Mouse (Mus musculus): Measurements from ENCODE around the gene Dusp1.

The Dusp1 gene

GRCm38 (mm10) chr17:26561290-26561640 lies 663 bp downstream of the Dusp1 start, which contains the start of gene Ergic1:
Gene Ergic1, plus strand, starts transcription at chr17:26561489.
- peak; percentile 32 for DNase-seq (ENCODE audit: extremely low read depth, low read depth)

- peak; percentile 49 for DNase-seq (ENCODE audit: extremely low read depth, low read depth)
Measured at GRCm38 (mm10) chr17:26560526-26561289, 1.2 kb downstream of the Dusp1 start.

- no peak for DNase-seq (ENCODE audit: extremely low read depth, low read depth)
Measured at GRCm38 (mm10) chr17:26553033-26553432, 8.9 kb downstream of the Dusp1 start.

GRCm38 (mm10) chr17:26551104-26551503 lies 10.8 kb downstream of the Dusp1 start:
- no peak for DNase-seq (ENCODE audit: extremely low read depth, low read depth)

DNA sequence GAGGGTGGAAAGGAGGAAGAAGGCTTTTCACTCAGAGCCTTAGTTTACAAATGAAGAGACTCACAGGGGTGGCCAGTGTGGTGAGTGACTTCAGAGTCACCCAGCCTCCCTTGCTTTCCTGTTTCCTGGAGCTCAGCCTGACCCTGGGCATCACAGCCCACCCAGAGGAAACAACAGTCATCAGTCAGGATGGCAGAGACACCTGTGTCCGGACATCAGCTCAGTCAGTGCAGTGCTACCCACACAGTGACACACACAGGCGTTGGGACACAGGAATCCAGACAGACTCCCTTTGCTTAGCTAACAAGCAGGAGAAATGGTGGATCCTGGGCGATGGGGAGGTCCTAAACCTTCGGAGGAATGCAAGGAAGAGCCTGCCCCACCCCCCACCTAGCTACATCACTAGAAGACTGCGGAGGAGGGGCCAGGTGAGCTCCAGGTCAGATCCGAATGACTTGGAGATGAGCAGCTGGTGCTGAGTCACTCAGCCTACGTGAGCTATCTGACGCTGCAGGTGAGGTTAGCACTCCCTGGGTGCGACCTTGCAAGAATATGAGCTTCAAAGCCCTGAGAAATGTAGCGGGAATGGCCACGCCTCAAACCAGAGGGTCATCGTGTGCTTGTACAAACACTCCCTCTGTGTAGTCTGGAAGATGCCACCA lies 12.6 kb downstream of the Dusp1 start:
- DNase-seq (ENCODE audit: extremely low read depth, low read depth), result no peak

DNA sequence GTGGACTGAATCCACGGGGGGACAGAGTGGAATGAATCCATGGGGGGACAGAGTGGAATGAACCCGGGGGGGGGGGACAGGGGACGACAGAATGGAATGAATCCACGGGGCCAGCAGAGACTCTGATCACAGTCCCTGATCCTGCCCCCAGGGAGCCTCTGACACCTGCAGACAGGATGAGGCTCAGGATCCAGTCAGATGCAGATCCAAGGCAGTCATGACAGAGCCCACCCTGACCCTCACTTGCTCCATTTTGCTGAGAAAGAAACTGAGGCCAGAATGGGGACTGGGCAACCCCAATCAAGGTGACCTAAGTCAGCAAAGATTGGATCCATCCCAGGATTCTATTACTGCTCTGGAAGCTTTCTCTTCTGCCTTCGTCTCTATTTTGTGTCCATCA lies 13.4 kb downstream of the Dusp1 start:
- DNase-seq (ENCODE audit: extremely low read depth, low read depth), result no peak

DNA sequence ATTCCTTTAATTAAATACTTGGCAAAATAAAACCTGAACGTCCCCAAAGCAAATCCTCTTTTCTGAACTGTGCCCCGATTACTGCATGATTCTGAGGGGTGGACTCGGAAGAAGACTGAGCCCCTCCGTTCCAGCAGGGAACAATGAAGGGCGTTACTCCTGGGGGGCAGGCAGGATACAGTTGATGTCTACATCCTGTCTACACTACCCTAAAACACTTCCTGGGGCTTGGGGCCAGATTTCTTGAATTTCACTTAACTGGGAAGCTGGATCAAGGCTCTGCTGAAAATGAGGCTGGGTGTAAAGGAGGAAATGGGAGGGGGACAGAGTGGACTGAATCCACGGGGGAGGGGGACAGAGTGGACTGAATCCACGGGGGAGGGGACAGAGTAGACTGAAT lies 14.2 kb downstream of the Dusp1 start:
- DNase-seq (ENCODE audit: extremely low read depth, low read depth), result no peak

- DNase-seq (ENCODE audit: extremely low read depth, low read depth), result no peak
Measured at GRCm38 (mm10) chr17:26544319-26544963, 17.5 kb downstream of the Dusp1 start.

DNA sequence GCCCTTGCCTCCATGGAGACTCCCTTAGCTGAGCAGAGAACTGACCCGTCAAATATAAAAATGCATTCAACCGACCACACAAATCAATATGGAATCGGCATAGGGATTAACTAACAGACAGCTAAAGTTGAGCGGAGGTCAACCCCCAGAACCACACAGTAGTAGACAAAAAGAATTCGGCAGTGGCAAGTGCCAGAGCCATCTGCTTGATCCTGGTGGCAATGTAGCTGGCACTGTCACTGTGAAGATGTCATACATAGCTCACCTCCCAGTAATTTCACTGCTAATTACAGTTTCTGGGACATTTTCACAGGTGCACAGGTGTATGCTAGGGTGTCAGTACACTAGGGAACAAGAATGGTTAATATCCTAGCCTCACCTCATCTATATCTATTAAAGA lies 21.8 kb downstream of the Dusp1 start:
- no peak for DNase-seq (ENCODE audit: extremely low read depth, low read depth)

DNA sequence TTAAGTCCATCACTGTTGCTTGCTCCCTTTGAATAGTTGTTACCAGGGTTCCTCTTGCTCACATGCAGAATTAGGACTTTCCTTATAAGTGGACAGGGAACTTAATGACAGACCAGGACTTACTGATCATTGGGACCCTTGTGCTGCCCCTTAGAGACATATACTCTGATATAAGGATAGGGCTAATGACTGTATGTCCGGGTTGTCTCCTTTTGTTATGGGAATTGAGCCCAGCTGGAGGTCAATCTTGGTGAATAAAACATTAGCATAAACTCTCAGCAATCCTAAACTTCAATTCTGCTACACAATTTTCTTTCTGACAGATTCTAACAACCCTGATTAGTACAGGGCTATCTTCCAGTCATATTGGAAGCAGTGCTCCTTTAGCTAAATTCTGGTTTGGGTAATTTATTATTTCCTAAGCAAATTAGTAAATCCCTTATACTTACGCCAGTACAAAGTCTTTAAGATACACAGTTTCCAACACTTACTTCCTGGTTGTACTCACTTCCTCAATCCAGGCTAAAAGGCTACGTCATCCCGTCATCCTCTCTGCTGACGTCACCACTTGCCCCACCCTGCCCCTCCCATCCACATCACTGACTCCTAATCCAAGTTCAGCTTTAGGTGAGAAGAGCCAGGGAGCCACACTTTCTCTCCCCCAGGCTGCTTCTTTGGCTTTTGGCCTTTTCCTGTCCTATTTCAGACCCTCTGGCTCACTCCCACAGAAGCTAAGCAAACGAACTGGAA lies 24.0 kb downstream of the Dusp1 start:
- peak; percentile 88 for DNase-seq (ENCODE audit: extremely low read depth, low read depth)

GRCm38 (mm10) chr17:26535251-26536136 lies 26.4 kb downstream of the Dusp1 start:
- DNase-seq (ENCODE audit: extremely low read depth, low read depth), result peak; percentile 68

- DNase-seq (ENCODE audit: extremely low read depth, low read depth), result peak; percentile 55
Measured at GRCm38 (mm10) chr17:26534695-26535094, 27.2 kb downstream of the Dusp1 start.

DNA sequence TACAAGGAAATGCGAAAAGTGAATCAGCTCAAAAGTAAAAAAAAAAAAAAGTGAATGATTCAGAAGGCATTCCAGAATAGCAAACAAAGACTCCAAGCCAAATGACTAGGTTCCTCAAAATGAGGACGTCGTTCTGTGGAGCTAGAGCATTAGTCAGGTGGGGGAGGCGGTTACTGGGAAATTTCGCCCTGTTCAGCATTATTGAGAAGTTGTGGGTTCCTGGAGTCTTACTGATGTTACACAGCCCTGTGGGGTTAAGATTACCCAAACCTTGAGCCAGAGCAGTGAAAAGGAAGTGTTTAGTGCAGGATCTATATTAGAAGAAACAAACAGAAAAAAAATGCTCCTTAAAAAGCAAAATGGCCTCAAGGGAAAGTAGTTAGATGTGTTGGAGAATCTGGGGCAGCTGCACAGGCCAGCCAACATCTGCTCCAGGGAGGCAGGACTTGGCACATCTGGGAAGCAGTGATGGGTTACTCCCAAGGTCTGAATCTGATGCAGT lies 28.0 kb downstream of the Dusp1 start:
- peak; percentile 95 for DNase-seq (ENCODE audit: extremely low read depth, low read depth)

DNA sequence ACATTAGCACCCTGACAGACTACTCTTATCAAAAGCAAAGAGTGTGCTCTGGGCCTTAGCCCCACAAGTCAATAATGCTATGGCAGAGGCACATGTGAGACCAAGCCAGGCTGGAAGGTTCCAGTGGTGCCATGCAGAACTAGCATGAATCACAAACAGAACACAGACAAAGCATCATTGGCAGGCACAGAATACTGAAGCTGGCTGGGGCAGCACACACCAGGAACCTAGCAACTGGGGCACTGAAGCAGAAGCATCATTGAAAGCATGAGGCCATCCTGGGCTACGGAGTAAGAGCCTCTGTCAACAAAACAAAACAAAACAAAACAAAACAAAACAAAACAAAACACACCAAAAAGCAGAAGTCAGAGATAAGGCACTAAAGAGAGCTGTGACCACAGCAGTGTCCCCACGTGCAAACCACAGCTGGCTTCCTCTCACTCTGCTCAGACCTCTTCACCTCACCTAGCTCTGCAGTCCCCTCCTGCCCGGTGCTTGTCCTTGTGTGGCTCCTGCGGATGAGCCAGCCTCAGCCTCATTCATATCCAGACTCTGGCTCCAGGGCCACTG lies 29.4 kb downstream of the Dusp1 start:
- no peak for DNase-seq (ENCODE audit: extremely low read depth, low read depth)

DNA sequence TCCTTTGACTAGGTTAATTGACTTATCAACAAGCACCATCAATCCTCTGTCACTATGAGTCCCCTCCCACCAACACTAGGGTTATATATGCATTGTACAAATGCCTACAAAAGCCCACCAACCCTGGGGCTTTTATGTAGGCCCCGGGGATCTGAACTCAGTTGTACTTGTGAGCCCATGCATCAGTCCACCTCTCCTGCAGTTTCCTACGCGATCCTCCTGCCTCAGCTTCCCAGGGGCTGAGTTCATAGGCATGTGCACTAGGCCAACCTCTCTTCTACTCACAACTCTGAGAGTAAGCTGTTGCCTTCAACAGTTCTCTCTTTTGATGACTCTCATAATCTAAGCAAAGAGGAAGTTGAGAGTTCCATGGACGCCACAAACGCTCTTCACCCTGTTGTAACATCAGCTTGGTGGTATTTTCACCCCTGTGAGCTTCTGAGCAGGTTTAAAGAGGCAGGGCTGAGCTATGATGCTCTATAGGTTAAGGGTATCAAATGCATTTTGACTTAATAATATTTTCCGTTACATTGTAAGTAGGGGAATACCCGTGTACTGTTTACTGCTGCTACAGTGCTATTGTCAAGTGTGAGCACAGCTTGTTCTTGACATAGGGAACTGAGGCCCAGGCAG lies 30.4 kb downstream of the Dusp1 start:
- DNase-seq (ENCODE audit: extremely low read depth, low read depth), result peak; percentile 68

GRCm38 (mm10) chr17:26530590-26531081 lies 31.3 kb downstream of the Dusp1 start:
- no peak for DNase-seq (ENCODE audit: extremely low read depth, low read depth)

DNA sequence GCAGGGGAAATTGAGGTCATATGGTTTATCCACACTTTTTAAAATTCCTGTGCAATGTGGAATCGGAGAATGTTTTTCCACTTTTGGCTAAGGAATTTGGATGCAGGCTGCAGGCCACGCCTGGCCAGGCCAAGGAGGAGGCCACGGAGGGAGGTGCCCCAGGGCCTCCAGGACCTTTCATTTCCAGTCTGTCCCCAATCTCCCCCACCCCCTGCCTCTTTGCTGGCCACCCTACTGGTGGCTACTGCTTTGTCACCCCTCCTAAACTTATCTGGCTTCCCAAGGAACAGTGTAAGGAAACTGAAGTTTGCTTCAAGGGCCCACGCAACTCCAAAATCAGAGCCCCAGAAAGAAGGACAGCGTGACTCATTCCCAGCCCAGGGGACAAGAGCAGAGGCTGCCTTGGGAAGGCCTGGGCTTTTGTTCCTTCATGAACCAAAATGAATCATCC lies 32.1 kb downstream of the Dusp1 start:
- DNase-seq (ENCODE audit: extremely low read depth, low read depth), result no peak

DNA sequence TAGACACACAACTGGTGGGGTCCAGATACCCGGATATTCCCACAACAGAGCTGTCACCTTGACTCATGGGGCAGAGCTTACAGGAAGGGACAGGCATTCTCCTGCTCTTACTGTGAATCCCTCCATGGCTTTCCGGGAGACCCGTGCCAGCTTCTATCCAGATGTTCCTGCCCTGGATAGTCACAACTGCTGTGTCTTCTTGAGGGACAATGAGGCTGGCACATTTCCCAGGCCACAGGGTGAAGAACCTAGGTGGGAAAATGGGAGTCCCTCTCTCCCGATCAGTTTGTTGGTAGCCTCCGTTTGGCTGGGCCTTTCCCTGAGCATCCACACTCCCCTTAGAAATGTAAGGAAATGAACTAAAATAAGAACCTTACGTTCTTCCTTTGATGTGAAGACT lies 33.2 kb downstream of the Dusp1 start:
- no peak for DNase-seq (ENCODE audit: extremely low read depth, low read depth)

DNA sequence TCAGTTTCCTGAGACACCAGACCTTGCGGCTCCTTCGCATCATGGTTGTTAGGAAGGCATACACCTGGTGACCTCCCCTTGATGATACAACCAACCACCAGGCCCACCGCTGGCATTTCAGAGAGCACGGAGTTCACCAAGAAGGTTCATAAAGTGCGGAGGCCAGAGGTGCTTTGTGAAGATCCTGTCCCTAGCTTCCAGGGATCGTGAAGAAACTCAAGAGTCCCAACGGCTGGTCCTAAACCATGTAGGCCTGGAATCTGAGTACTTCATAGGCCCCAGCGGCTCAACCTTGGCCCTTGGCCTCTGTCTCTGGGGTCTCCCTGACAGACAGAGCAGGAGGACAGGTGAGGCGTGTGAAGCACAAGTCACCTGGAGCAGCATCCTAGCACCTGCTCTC lies 34.6 kb downstream of the Dusp1 start:
- DNase-seq (ENCODE audit: extremely low read depth, low read depth), result no peak
